Mouse (Mus musculus): ENCODE measurements around the gene Ptpre.

Gene Ptpre

DNA sequence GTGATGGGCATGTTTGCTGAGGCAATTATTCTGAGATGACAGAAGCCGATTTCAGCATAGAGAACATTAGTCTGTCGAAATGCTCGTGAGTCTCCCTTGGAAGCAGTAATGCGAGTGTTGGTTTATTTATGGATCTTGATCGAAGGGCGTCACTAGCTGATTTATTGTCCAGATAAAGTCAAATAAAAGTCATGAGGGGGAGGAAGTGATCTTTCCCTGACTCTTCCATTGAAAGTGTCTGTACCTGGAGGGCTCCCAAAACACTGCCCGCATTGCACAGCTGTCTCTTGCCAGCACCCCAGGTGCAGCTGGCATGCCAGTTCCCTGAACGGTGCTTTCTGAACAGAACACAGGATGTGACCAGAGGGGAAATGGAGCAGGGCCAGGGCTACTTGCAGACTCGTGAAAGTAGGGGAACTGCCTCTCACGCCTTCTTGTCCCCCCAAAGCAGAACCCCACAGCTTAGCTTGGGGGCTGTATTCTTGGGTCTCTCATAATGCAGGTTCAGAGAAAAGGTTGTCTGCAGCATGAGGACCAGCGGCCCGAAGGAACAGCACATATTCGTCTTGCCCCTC lies 100.2 kb downstream of the Ptpre start:
- in situ Hi-C loops (cut with MboI, MseI): no loop called here

GRCm38 (mm10) chr7:135639361-135639760 lies 102.1 kb downstream of the Ptpre start:
- in situ Hi-C loops (cut with MboI, MseI): no loop called here

DNA sequence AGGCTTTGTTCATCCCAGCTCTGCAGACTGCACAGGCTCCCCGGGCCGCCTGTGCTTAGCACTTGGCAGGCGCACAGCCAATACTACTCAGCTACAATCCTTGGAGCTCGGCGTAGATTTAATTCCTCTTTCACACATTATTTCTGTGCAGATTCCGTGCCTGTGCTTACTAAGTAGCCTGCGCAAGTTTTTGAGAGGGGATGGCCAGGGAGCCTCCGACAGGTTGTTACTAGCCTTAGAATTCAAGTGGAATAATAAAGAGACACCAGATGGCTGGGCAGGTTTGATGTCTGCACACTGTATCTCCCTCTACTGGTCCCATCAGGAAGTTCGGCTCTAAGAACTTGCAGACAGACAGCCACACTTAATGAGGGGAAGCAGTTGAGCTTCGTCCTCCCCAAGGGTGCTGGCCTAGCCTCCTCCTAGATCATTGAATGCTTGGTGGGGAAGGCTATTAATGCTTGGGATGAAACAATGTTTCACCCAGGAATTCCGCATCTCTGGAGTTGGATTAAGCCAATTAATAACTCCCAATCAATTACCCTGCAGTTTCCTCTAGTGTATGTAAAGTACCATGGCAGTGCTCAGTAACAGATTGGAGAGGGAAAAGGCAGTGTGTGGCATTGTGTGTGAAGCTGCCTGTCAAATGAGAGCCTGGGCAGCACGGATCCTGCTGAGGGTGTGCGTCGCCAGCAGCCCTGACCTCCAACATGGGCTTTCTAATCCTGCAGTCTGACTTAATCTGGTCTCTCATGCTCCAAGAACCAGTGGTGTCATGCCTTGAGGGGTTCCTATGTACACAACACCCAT lies 104.6 kb downstream of the Ptpre start:
- in situ Hi-C loops (cut with MboI, MseI): no loop called here

DNA sequence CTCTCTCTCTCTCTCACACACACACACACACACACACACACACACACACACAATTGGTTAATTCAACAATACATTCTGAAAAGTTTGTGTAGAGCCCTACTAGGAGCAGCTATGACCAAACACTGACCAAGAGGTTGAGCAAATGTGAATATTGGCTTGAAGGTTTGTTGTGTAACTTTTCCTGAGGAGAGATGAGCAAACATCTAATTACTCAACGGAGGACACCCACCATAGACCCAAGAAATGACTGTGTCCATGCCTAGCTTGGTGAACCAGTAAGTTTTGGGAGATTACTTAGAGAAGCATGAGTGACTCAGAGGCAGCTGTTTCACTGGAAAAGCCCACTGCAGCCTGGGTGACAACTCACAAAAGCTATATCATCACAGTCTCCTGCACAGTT lies 107.2 kb downstream of the Ptpre start:
- in situ Hi-C loops (cut with MboI, MseI): no loop called here

GRCm38 (mm10) chr7:135646976-135647375 lies 109.7 kb downstream of the Ptpre start:
- in situ Hi-C loops (cut with MboI, MseI): no loop called here

- in situ Hi-C loops (cut with MboI, MseI): no loop called here
These were observed 111.5 kb downstream of the Ptpre start for GRCm38 (mm10) chr7:135648821-135649220.

- in situ Hi-C loops (cut with MboI, MseI): no loop called here
These were observed 112.0 kb downstream of the Ptpre start for GRCm38 (mm10) chr7:135649306-135649705.

- in situ Hi-C loops (cut with MboI, MseI): no loop called here
These were observed 112.8 kb downstream of the Ptpre start for GRCm38 (mm10) chr7:135650061-135650460.

- in situ Hi-C loops (cut with MboI, MseI): no loop called here
These were observed 114.7 kb downstream of the Ptpre start for GRCm38 (mm10) chr7:135651831-135652511.

DNA sequence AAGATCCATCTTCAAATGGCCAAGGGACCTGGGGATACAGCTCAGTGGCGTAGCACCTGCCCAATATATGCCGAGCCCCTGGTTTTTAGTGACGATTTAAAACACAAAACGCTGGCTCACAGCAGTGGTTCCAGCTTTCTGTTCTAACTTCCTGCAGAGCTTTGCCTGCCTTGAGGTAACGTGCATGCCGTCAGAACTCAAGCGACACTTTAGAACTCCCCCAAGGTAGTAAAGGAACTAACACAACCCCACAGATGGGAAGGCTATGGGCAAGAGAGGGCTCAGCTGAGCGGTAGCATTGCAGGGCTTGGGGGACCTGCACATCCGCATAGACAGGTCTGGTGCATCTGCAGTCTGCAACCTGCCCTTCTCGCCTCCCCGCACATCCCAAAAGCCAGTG lies 115.5 kb downstream of the Ptpre start:
- in situ Hi-C loops (cut with MboI, MseI): no loop called here

DNA sequence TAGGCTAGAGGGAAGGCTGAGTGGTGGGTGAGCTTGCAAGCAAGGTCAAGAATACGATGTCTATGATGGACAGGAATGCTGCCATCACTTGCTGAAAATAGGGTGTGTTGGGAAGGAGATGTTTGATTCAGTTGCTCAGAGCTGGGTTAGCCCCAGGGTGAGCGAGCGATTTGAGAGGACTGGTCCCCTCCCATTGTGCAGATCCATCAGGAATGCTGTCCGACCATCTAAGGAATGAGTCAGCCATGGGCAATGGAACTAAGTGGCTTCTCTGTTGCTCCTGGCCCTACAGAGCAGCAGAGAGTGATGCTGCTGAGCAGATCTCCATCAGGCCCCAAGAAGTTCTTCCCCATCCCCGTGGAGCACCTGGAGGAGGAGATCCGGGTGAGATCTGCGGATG lies 116.3 kb downstream of the Ptpre start:
- in situ Hi-C loops (cut with MboI, MseI): no loop called here

GRCm38 (mm10) chr7:135654288-135654687 lies 117.0 kb downstream of the Ptpre start:
- in situ Hi-C loops (cut with MboI, MseI): no loop called here

DNA sequence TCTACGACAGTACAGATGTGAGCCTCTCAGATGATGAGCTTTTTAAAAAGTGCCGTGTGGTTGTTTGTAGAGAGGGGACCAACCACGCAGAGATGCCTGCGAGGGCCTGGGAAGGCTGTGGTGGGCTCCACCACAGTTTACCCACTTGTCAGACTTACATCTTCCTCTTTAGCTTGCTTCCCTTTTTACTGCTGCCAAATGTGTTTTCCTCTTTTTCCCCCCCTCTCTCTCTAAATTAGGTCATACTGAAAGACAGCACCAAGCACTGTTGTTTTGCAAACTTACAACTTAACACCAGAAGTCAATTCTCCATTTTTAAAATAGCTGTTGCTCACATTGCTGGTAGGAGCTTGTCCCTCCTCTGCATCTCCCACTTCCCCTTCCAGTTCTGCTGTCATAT lies 117.8 kb downstream of the Ptpre start:
- in situ Hi-C loops (cut with MboI, MseI): no loop called here

- in situ Hi-C loops (cut with MboI, MseI): no loop called here
These were observed 120.9 kb downstream of the Ptpre start for GRCm38 (mm10) chr7:135658150-135658549.

- in situ Hi-C loops (cut with MboI, MseI): no loop called here
These were observed 122.1 kb downstream of the Ptpre start for GRCm38 (mm10) chr7:135659314-135659935.

GRCm38 (mm10) chr7:135660314-135660713 lies 123.0 kb downstream of the Ptpre start:
- in situ Hi-C loops (cut with MboI, MseI): no loop called here

DNA sequence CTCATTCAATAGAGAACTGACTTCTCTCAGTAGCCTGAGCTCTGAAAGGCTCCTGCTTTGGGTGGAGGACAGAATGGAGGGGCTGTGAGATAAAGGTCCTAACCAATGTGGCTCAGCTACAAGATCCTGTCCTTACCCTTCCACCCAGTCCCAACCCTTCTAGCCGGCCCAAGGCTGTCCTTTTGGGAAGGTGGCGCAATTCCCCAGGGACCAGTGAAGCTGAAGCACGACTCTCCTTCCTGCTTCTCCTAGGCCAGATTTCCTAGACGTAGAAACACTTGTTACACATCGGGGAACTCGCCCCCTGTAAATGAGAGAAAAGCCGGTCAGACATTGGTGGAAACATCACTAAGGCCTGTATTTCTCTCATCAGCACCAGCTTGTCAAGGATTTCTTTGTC lies 126.9 kb downstream of the Ptpre start:
- in situ Hi-C loops (cut with MboI, MseI): no loop called here

DNA sequence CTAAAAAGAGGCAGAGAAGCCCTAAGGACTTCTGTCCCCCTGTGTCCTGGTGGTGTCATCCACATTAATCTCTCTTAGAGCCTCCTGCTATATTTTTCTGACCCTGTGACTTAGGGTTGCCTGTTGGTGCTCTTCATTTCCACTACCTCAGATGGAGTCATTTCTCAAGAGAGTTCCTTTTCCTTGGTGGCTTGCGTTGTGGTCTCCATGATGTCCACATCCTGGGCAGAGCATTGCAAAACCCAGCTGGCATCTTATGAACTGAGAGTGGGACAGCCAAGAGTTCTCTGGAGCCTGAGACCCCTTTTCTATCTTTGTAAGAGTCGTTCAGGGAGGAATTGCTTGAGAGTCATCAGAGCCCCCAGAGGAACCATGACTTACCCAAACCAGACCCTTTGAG lies 129.0 kb downstream of the Ptpre start:
- in situ Hi-C loops (cut with MboI, MseI): no loop called here

DNA sequence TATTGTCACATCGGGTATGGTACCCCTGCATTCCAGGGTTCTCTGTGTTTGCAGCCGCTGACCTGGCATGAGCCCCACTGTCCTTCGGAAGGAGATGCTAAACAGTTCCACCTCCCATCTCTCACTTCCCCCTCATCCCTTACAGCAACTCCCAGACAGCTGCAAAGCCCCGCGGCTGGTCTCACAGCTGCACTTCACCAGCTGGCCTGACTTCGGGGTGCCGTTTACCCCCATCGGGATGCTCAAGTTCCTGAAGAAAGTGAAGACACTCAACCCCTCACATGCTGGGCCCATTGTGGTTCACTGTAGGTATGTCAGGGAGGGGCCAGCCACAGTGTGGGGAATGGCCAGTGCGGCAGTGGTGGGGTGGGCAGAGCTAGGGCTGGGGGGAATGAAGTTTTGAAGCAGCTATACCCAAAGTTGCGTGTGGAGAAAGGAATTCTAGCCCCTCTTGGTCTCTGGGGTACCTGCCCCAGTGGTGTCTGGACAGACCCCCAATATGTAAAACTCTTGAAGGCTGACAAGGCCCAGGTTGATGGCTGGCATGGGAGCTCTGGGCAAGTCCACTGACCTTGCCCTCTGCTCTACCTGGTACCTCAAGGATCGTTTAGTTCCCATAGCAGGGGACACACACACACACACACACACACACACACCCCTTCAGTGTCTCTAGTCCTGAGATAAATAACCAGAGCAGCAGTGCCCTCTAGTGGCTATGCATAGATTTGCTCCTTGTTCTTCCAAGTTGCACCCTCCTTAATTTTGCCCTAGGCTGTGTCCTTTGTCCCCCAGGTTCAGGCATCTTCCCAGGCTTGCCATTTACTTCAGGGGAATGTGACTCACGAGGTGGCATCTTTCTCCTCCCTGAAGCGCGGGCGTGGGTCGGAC lies 131.8 kb downstream of the Ptpre start:
- in situ Hi-C loops (cut with MboI, MseI): no loop called here

- in situ Hi-C loops (cut with MboI, MseI): no loop called here
These were observed 136.3 kb downstream of the Ptpre start for GRCm38 (mm10) chr7:135673576-135673975.

DNA sequence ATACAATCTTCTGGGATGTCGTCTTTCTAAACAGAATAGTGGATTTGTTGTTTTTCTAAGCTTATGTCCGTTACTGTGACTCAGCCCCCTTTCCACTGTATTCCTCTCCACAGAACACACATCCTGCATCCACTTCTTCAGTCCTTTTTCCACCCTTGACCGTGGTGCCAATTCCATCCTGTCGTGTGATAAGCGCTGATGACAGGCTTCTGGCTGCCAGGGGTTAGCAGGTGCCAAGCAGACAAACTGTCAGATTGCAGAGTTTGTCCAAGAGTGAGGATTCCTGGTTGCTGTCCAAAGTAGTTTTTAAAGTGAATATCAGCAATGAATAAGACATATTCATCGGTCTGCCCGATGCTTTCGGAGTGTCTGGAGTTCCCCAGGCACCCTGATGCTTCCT lies 139.4 kb downstream of the Ptpre start:
- in situ Hi-C loops (cut with MboI, MseI): no loop called here
